Mouse (Mus musculus): Measurements from ENCODE around the gene Galm.

DNA sequence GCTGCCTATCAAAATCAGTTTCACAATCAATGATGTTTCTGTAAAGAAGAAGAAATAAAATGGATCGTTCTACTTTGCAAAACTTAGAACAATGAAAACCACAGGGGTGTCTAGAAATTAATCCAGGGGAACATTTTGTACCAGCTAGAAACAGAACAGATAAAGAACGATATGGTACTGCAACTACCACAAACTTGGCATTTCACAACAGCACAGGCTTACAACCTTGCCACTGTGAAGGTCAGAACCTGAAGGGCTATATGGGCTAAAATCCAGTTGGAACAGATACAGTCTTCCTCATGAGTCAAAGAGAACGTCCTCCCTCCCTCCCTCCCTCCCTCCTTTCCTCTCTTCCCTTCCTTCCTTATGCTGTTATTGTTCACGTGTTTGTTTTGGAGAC lies 36.7 kb upstream of the Galm start:
- TF ChIP-seq CTCF (IDR thresholded peaks at IDR 0.05; ENCODE audit: extremely low read depth, insufficient read depth, insufficient read length, insufficient replicate concordance) (no peak), POLR2A (IDR thresholded peaks at IDR 0.05; ENCODE audit: low read depth, low read length) (no peak)

Data from spleen, adult 2 months (tissue).